Mouse (Mus musculus) megakaryocyte, embryonic 14.5 days (primary cell): ENCODE measurements around the gene Ptpn13.

Source experiments
- FLI1 ChIP-seq: IDR thresholded peaks from 2 replicates; pipeline ENCODE4 v1.6.1; 2012; ENCODE audit warnings: low read length, inconsistent platforms, mixed read lengths
- GATA1 ChIP-seq: IDR thresholded peaks from 3 replicates; pipeline ENCODE4 v1.6.1; 2012; ENCODE audit warnings: mixed read lengths, low read length, inconsistent platforms, borderline replicate concordance

GRCm38 (mm10) chr5:103593575-103593974 is 168.6 kb downstream of the Ptpn13 start:
- TF ChIP-seq GATA1 (no peak), FLI1 (no peak)
